Mouse (Mus musculus): ENCODE data around the gene Ctdspl. TPM values are rescaled to one million over a fixed set of nuclear protein-coding genes. Genes with fewer than 3 reads are reported as not detected.

Ctdspl gene
- total RNA-seq, 2 experiments from 2014 or later, result 34.4 to 38.3 TPM

DNA sequence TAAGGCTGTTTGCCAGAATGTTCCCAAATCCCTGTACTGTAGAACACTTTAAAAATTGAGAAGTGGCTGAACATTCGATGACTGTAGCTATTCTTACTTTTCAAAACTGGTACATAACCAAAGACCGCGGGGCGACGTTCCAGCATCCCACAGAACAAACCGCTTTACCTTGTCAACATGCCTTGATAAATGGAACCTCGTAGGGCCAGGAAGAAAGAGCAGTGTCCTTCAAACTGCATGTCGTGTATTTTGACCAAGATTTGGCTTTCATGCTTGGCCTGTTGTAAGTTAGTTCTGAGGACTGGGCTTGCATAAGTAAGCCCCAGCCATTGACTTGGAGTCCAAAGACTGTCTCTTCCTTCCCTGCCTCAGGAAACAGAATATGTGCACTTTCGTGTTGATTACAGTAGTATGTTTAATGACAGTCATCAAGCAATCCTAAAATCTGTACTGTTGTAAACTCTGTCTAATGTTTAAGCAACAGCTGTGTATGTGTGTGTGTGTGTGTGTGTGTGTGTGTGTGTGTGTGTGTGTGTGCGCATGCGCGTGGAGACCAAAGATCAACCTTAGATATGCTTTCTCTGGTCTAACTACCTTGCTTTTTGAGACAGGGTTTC lies 14.4 kb downstream of the Ctdspl start:
- DNase-seq (ENCODE audit: low spot score in 2 of 2), result no peak
- intact Hi-C loops (cut with DNase I), result no loop called here

DNA sequence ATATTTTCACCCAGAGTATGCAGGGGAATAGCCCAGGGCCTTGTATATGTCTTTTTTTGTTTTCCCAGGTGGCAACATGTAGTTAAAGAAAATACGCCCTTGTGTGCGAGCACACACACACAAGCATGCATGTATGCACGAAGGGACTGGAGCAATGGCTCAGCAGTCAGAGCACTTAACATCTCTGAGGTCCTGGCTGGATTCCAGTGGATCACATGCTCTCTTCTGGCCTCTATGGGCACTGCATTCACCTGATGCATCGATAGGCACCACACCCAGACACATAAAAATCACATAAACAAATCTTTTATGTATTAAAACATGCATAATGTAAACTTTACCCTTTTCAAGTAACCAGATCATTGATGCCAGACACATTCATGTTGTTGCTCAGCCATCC lies 15.8 kb downstream of the Ctdspl start:
- DNase-seq (ENCODE audit: low spot score in 2 of 2), result no peak
- intact Hi-C loops (cut with DNase I), result no loop called here

DNA sequence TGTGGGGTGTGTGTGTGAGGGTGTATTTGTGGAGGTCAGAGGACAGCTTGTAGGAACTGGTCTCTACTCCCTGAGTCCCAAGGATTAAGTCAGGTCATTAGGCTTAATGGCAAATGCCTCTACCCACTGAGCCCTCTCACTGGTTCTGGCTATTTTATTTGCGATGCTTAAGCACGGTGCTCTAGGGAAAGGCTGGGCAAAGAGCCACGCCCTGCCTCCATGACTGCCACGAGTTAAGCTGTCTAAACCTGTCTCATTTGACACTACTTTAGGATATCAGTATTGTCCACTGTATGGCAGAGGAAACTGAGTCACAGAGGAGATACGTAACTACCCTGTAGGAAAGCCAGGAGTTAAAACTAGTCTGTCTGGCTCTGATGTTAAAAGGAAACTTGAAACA lies 17.7 kb downstream of the Ctdspl start:
- intact Hi-C loops (cut with DNase I), result no loop called here

DNA sequence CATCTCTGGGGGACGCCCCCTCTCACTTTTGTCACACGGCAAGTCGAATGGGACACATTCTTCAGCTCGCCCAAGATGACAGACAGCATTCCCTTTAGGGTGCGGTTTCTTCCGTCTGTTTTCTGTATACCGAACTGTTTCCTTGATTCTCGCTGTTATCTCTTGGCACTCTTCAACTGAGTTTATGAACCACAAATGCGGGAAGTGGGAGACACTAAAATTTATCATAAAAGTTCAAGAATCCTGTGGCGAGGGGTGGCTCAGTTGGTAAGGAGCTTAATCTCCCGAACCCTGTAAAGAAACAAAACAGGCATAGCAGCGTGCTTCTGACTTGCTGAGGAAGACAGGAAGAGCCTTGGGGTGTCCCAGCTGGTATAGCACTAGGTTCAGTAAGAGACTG lies 18.1 kb downstream of the Ctdspl start:
- intact Hi-C loops (cut with DNase I), result no loop called here

More for the DNA sequence above, 17.7 kb downstream of the Ctdspl start:
- DNase-seq (ENCODE audit: low spot score in 2 of 2), result no peak

DNA sequence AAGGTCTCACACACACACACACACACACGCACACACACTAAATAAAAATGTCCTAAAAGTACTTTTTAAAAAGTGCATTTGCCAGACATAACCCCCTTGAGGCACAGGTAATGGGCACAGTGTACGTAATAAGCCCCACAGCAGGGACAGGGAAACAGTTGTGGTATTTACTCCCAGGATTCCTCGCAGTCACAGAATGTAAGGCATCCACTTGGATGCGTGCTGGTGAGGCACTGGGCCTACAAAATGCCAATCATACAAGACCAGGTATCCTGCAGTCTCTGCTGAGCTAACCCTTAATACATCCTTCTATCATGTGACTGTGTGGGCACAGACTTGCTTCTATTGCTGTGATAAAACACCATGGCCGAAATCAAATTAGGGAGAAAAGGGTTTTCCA lies 22.2 kb downstream of the Ctdspl start:
- intact Hi-C loops (cut with DNase I), result no loop called here
- DNase-seq (ENCODE audit: low spot score in 2 of 2), result no peak

More for the DNA sequence above, 18.1 kb downstream of the Ctdspl start:
- DNase-seq (ENCODE audit: low spot score in 2 of 2), result no peak

DNA sequence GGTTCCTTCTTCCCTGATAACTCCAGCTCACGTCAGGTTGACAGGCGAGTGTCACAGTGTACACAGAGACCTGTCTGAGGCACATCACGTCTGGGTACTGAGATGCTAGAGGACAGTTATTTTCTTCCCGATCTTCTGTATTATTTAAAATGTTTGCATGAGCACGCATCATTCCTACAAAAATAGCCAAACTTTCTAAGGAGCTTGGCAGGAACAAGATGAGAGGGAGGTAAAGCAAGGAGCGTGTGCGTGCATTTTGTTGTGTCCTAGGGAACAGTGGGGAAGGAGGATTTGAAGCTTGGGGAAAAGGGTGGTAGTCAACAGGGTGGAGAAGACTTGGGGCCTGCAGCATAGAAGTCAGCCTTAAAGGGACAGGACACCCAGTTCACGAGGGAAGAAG lies 22.9 kb downstream of the Ctdspl start:
- intact Hi-C loops (cut with DNase I), result no loop called here

DNA sequence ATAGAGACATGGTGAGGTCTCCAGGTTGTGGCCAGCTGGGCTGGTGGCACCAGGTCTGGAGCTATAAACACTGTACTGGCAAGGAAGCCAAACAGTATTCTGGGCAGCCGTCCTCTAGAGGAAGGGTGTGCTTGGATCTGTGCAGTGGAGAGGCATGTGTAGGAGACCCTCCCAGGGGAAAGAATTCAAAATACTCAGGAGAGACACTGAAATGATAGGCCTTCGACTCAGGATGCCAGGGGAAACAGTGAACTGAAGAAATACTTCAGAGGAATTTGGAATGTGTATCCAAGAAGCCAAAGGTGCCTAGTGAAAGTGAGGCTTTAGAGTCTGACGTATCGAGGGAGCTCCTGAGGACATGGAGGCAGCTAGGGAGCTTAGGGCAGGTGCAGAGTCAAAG lies 23.4 kb downstream of the Ctdspl start:
- intact Hi-C loops (cut with DNase I), result no loop called here

More for the DNA sequence above, 22.9 kb downstream of the Ctdspl start:
- peak; percentile 36 to 40 for DNase-seq (ENCODE audit: low spot score in 2 of 2)

DNA sequence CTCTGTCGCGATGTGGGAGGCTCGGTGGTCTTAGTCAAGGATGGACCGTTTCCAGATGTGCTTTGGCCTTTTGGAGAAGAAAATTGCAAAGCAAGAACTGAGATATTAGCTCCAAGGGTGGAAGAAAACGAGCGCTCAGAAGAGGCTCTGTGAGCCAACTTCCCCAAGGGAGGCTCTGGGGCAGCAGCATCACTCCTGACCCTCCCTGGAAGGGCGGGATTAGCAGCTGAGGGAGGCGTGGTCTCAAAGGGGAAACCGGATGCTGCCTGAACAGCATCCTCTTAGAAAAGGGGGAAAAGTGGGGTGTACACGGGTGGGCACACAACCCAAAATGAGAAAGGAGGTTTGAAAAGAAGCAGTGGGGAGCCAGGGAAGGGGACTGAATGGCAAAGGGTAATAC lies 23.8 kb downstream of the Ctdspl start:
- intact Hi-C loops (cut with DNase I), result no loop called here

More for the DNA sequence above, 23.4 kb downstream of the Ctdspl start:
- DNase-seq (ENCODE audit: low spot score in 2 of 2), result no peak

DNA sequence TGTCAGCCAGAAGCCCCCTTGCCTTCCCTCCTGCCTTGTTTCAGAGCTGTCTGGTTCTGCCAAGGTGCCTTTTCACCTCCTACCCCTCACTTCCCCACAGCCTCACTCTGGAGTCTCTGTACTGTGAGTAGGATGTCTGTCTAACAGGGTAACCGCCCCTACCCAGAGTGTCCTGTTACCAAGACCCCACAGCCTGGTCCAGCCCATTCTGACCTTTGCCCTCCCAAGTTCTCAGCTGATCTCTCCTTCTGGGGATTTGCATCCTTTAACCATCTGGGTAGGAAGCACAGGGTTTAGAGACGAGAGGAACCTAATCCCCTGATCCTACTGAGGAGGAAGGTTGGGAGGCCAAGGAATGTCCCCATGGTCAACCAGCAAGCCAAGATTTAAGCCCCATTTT lies 24.5 kb downstream of the Ctdspl start:
- intact Hi-C loops (cut with DNase I), result no loop called here
- no peak for DNase-seq (ENCODE audit: low spot score in 2 of 2)

More for the DNA sequence above, 23.8 kb downstream of the Ctdspl start:
- DNase-seq (ENCODE audit: low spot score in 2 of 2), result no peak

DNA sequence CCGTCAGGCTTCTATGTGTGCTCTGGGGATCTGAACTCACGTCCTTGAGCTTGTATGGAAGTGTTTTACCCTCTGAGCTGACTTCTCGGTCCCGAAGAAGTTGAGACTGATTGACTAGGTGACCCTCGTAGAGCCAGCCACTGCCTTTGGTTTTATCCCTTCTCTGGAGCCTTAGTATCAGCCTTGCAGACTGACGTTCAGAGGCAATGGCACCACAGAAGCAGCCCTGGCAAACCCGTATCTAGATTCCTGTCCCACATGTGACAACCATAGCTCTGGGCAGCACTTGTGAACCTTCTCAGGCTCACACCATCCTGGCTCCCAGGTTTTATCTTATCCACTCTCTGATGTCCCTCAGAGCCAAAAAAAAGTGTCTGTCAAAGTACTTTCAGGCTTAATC lies 25.1 kb downstream of the Ctdspl start:
- intact Hi-C loops (cut with DNase I), result no loop called here
- no peak for DNase-seq (ENCODE audit: low spot score in 2 of 2)

DNA sequence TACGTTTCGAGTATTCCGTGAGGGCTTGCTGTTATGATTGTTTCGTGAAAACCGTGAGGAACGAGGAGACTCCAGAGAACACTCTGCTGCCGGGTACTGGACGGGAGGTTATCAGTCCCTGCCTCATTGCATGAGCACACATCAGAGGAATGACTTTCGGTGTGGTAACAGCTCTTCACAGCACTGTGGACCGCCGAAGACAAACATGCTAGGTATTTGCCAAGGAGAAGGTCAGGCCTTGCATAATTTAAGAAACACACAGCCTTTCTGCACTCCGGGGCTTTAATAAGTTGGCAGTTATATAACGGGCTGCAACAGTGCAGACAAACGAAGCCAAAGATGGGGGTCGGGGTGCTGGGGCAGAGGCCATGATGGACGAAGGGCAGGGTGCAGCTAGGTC lies 25.9 kb downstream of the Ctdspl start:
- intact Hi-C loops (cut with DNase I), result no loop called here
- DNase-seq (ENCODE audit: low spot score in 2 of 2), result no peak

DNA sequence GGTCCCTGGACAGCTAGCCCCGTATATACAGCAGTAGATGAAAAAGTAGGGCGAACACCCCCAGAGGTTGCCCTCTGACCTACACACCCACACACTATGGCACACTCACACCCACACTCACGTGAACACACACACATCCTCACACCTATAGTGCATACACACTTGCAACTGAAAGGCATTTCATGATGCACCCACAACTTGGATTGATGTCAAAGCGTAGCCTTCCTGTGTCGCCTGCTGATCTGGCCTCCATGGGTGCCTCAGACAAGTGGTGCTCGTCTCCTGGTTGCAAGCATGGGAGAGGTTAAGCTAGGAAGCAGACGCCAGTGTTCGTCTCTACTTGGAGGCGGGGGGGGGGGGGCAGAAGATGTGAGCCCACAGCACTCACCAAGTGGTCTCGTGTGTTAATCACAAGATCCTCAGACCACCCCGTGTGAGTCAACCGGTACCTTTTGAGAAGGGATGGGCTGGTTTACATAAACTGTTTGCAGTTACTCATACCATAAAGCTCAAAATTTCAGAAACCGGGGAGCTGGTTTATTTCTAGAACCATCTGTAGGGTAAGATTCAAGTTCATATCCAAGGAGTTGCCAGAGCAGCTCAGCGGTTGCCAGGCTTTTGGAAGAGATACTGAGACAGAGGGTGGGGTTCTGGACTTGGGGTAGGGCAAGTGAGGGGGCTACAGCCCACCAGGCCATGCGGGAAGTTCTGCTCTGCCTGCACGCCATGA lies 27.4 kb downstream of the Ctdspl start:
- DNase-seq (ENCODE audit: low spot score in 2 of 2), result peak; percentile 41 to 50
- intact Hi-C loops (cut with DNase I), result no loop called here

DNA sequence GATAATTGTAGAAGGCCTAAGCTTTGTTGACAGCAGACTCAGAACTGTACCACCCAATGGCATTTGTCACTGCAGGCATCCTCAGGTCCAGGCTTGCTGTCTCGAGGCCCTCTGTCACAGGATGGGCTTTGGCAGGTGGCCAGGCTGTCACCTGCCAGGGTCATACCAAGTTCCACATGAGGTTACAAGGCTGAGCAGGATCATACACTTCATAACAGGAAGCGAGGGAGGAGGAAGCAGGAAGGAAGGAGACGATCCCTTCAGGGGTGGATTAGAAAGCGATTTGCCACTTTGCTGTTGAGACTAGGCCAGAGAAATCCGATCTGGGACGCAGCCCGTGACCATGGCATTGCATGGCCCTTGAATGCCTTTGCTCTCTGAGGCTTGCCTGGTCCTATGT lies 32.5 kb downstream of the Ctdspl start:
- intact Hi-C loops (cut with DNase I), result no loop called here
- no peak for DNase-seq (ENCODE audit: low spot score in 2 of 2)

DNA sequence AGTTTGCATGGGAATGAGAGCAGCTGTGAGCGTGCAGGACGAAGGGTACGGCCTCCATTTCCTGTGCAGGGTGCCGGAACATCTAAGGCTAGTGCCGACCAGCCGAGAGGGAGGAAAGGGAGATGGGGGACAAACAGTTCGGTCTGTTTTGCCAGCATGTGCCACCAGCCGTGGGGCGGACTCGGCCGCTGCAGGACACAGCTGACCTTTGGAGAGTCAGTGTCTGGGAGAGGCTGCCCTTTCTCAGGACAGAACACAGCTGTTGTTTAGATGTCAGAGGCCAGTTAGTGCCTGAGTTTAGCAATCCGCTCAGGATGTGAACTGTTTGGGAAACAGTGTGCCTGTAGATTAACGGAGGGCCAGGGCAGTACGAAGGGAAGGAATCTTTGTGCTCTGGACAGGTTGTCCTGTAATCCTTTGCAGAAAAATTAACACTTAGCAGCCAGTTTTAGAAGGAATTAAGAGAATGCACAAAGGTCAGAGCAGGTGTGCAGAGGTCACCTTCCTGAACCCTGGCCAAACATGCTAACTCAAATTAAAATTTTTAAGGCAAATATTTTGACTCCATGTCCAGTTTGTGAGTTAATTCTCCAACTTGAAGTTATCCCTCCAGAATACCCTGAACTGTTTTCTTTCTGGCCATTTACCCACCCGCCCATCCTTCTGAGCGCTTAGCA lies 34.3 kb downstream of the Ctdspl start:
- intact Hi-C loops (cut with DNase I), result no loop called here
- no peak for DNase-seq (ENCODE audit: low spot score in 2 of 2)

DNA sequence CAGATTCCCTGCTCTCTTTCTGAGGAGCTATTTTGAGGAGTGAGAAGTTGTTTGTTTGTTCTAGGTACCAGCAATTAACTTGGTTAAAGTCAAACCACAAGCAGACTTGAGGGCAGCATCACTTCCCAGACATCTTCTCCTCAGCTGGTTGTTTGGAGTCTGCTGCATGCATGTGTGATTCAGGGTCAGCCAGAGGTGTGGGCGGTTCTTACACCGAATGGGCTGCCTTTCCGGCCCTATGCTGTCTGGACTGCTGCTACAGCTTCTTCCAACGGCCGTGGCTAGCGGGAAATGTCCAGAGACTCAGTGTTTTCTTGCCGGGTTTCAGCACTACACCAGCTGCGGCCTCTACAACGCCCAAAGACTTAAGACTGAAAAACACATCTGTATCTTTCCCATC lies 36.9 kb downstream of the Ctdspl start:
- intact Hi-C loops (cut with DNase I), result no loop called here

DNA sequence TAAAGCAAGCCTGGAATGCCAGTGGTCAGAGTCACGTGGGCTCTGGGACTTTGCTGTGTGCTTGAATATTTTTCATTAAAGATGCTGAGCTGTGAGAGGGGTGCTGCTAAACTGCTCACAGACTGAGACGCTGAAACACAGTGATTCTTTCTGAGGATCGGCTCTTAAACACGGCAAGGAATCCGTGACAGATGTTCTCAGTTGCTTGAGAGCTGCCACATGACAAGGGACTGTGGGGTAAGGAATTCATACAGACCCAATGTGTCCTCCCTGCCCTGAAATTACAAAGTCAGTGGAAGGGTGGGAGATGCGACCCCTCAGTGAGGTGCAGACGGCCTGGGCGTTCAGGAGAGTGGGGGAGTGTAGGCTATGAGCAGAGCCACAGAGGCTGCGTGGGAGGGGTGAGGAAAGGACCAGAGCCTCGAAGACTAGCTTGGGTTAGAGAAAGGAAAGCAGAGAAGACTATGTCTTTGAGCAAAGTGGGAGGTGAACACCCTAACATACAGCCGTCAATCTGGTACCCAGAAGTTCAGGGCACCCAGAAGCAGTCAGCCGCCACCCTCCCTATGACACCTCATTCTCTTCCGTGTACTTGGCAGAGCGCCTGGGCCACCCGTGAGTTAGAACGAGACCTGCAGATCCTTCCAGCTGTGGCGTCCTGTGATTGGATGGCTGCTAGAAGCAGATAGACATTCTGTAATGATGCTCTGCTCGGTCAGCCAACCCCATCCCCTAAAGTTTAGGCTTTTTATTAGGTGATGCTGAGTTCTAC lies 38.2 kb downstream of the Ctdspl start:
- intact Hi-C loops (cut with DNase I), result no loop called here
- DNase-seq (ENCODE audit: low spot score in 2 of 2), result no peak

More for the DNA sequence above, 36.9 kb downstream of the Ctdspl start:
- no peak for DNase-seq (ENCODE audit: low spot score in 2 of 2)

DNA sequence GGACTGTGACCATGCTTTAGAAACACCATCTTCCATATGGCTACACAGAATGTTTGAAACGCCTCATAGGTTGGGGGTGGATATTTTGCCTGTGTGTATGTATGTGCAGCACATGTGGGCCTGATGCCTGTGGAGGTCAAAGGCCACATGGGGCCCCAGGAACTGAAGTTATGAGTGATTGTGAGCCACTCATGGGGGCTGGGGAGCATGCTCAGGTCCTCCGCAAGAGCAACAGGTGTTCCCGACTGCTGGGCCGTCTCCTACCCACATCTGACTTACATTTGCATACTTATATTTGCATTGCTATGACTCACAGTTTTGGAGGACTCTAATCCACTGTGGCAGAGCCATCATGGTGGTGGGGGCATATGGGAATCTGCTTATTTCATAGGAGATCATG lies 43.6 kb downstream of the Ctdspl start:
- intact Hi-C loops (cut with DNase I), result no loop called here

DNA sequence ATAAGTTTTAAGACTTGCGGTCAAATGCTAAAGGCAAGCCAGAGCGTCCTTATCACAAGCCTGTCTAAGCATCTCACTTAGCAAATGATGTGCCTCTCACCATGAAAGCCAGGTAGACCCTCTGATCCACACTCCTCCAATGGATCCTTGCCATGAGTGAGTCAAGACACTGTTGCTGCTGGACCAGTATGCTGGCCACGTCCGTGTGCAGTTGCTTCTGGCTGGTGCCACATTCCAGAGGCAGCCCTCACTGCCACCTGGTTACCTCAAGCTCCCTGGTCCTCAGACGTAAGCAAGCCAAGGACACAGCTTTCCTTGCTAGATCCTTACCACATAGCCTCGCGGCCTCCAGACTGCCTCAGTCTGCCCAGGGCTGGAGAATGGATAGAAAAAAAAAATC lies 46.8 kb downstream of the Ctdspl start:
- DNase-seq (ENCODE audit: low spot score in 2 of 2), result no peak
- intact Hi-C loops (cut with DNase I), result no loop called here

More for the DNA sequence above, 43.6 kb downstream of the Ctdspl start:
- DNase-seq (ENCODE audit: low spot score in 2 of 2), result no peak

DNA sequence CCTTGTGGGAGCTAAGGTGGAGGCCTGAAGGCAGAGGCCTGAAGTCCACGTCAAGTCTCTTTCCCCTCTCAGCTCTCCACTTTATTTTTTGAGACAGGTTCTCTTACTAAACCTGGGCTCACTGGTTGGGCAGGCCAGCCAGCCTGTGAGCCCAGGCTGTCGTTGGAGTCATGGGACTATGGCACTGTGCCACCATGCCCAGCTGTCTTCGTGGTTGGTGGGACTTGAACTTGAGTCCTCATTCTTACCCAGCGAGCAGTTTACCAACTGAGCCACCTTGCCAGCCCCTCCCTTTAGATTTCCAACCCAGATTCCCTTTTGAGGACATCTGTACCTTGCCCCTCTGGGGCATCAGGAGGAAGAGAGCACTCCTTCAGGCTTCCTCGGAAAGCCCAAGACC lies 47.3 kb downstream of the Ctdspl start:
- DNase-seq (ENCODE audit: low spot score in 2 of 2), result no peak
- intact Hi-C loops (cut with DNase I), result no loop called here

DNA sequence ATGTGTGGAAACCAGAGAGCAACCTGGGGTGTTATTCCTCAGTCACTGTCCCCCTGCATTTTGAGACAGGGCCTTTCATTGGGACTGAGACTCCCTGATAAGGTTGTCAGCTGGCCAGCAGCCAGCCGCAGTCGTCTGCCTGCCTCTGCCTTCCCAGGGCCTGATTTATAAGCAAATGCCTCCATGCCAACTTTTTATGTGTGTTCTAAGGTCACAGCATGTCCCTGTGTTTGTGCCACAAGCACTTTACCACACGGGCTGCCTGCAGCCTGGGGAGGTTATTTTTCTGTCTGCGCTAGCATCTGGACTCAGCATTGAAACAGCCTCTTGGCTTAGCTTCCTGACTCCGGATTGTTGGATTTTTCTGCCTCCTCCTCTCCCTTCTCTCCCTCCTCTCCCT lies 47.9 kb downstream of the Ctdspl start:
- intact Hi-C loops (cut with DNase I), result no loop called here
- DNase-seq (ENCODE audit: low spot score in 2 of 2), result no peak

All from left cerebral cortex, postnatal 36 days (tissue).